ENCODE assay signal across 8 mouse cellular contexts in genomic region chr4:102493342-102494128, GRCm38 (mm10).
DNase-seq lines count a peak whose midpoint lies in the region; ATAC-seq and TF ChIP-seq lines count a peak whose summit lies in the region.

No protein-coding gene starts in this region.

- no peaks in the 10 kb centered on the region for H3K9me3 ChIP-seq in intestine, embryonic 16.5 days (ENCODE audit: control insufficient read depth, low read length)

- intact Hi-C loops in heart, postnatal 25 days (cut with DNase I), result loop anchor here (1.0 kb wide), 1 partner anchor 163 kb away; no protein-coding TSS in a partner anchor

- TF ChIP-seq POLR2A in testis, adult 2 months (IDR thresholded peaks at IDR 0.05; ENCODE audit: control insufficient read depth, low read depth, low read length), result no peak

- H3K4me3 ChIP-seq in testis, adult 2 months (ENCODE audit: control insufficient read depth, low read depth, low read length), result no peak overlapping the region
- H3K4me3 ChIP-seq in intestine, embryonic 16.5 days (ENCODE audit: low read length), result no peak overlapping the region

- no peak overlapping the region for H3K4me2 ChIP-seq in intestine, embryonic 16.5 days (ENCODE audit: low read depth, low read length)

- H3K36me3 ChIP-seq in testis, adult 2 months (ENCODE audit: control insufficient read depth, insufficient read depth, low read length), result no peaks in the 10 kb centered on the region
- no peaks in the 10 kb centered on the region for H3K36me3 ChIP-seq in intestine, embryonic 16.5 days (ENCODE audit: control insufficient read depth, insufficient read depth, low read length)

- no peak overlapping the region for H3K27ac ChIP-seq in testis, adult 2 months (ENCODE audit: control insufficient read depth, insufficient read depth, low read depth, low read length)
- H3K27ac ChIP-seq in intestine, embryonic 16.5 days (ENCODE audit: low read length), result no peak overlapping the region

- H3K9ac ChIP-seq in intestine, embryonic 16.5 days (ENCODE audit: low read depth, low read length), result no peak overlapping the region

- H3K4me1 ChIP-seq in testis, adult 2 months (ENCODE audit: control insufficient read depth, insufficient read depth, low read length), result no peaks in the 10 kb centered on the region
- H3K4me1 ChIP-seq in intestine, embryonic 16.5 days (ENCODE audit: control insufficient read depth, insufficient read depth, low read length), result no peaks in the 10 kb centered on the region

- peak; percentile 57 to 67 for DNase-seq in heart, adult 18-20 months
- no peak for DNase-seq in heart, postnatal 25 days (ENCODE audit: low spot score)
- no peak for DNase-seq in testis, postnatal 10 days (ENCODE audit: low spot score)
- DNase-seq in mesoderm, embryonic 11.5 days (ENCODE audit: low read depth, low spot score), result peak; percentile 82
- DNase-seq in urinary bladder, adult 18-20 months (ENCODE audit: low spot score in 2 of 2), result no peak

- WGBS in intestine, embryonic 16.5 days, result 54% methylated on average over 4 of the region's 4 CpGs

- TF ChIP-seq CTCF in testis, adult 2 months (IDR thresholded peaks at IDR 0.05; ENCODE audit: control insufficient read depth, insufficient read depth, insufficient replicate concordance, low read depth, low read length), result peak; percentile 13; the same call in 1 of the 2 replicates

- peak; percentile 64; the same call in 1 of the 2 replicates for ATAC-seq in erythroblast, adult 5-6 weeks (replicated peaks; ENCODE audit: low FRiP score, poor library complexity, severe bottlenecking)
- no peak for ATAC-seq in intestine, embryonic 16.5 days

- H3K27me3 ChIP-seq in testis, adult 2 months (ENCODE audit: control insufficient read depth, insufficient read depth, low read length), result no peaks in the 10 kb centered on the region
- no peaks in the 10 kb centered on the region for H3K27me3 ChIP-seq in intestine, embryonic 16.5 days (replicated peaks; ENCODE audit: control insufficient read depth, insufficient read depth, low read length)

Comparison
In these comparisons a context has a peak if more than half of its experiments do, and no peak if none do; other contexts are left out.
1. DNase-seq: peak in heart, adult 18-20 months (2 of 2) and mesoderm, embryonic 11.5 days (single experiment); none in heart, postnatal 25 days (single experiment), testis, postnatal 10 days (single experiment) and urinary bladder, adult 18-20 months (0 of 2).